Mouse (Mus musculus) CD4-positive, CD25-positive, alpha-beta regulatory T cell, adult 2 months (primary cell): ENCODE data around the gene Fyn.

ENCODE experiments used
- DNase-seq: peaks from one replicate; pipeline ENCODE4 v3.0.0-alpha.2; 2012; ENCODE audit warnings: low read depth, low spot score

Fyn gene

DNA sequence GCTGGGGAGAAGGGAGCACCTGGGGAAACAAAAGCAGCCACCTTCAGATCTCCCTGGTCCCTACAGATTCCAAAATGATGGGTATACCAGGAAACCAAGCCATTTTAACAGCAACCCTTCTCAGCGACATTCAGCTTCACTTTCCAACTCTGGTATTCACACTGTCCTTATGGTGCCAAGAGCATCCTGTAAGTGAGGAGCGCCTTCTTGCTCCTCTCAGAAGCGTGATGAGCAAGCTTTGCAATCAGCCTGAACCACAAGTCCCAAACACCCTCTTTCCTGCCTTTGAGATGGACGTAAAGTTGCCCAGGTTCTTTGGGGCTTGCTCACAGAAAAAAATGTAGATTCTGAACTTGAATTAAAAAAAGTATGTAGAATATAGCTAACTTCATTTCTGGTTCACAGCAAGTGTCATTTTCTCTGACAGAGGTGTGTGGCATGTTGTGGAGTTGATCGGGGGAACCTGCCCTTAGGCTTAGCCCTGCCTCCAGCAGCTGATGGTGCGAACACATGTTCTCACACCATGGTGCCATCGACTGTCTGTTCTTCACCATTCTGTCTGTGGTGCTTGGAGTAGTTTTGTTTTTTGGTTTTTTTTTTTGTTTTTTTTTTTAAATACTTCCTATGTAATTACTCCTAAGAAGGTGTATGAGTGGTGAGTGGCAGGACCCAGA, 102.5 kb downstream of the Fyn start:
- DNase-seq = no peak

DNA sequence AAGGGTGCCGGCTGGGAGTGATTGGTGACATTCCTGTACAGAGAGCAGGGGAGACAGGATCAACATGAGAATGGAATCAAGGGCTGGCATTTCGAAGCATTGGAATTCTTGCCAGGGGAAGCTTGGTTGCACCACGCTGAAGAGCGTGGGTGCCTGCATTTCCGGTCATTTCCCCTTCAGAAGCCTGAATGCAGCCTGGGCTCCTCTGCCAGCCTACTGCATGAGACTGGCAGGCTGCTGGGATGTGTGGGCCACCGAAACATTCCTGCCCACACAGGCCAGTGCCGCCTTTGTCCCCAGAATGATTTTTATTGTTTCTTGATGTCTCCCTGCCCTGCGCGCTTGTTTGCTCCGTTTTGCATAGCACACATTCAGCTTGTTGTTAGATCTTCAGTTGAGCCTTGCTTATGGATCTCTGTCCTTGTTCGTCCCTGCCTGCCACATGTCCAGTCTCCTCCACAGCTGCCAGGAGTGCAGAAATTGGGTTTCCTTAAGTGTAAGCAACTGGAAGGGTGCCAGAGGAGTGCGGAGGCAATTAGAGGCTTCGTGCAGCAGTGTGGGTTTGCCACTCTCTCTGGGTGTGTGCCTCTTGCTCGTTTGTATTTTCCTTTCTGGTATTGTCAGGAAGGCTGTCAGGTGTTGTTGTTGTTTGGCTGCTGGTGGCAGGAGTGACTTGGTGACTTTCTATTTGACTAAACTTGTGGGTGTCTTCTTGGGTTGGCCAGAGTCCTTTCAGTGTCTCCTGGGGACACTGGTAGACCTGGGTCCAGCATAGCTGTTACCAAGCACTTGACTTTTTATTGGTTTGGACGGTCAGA, 103.3 kb downstream of the Fyn start:
- peak; percentile 44 for DNase-seq

- DNase-seq = no peak
Observed at GRCm38 (mm10) chr10:39472923-39473322, 104.3 kb downstream of the Fyn start.

GRCm38 (mm10) chr10:39479361-39479760, 110.7 kb downstream of the Fyn start:
- DNase-seq = peak; percentile 65

DNA sequence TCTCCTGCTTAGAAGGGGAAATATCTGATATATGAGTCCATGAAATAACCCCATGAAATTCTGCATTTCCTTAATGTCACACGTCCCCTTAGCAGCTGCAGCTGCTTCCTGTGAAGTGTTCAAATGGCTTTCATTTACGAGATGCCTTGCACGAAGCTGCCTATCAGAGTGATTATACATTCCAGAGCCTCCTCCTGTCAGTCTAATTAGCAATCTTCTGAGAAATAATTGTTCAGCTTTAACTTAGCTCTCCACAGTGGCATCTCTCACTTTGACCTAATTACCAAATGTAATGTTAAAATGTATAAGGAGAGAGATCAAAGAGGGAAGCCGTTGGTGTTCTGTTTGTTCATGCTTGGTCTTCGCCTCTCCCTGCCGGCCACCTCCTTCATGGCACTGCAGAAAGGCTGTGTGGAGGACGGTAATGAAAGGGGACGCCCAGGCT, 115.7 kb downstream of the Fyn start:
- peak; percentile 48 for DNase-seq

- no peak for DNase-seq
Observed at GRCm38 (mm10) chr10:39484892-39485291, 116.2 kb downstream of the Fyn start.

GRCm38 (mm10) chr10:39485939-39486338, 117.3 kb downstream of the Fyn start:
- DNase-seq = no peak

DNA sequence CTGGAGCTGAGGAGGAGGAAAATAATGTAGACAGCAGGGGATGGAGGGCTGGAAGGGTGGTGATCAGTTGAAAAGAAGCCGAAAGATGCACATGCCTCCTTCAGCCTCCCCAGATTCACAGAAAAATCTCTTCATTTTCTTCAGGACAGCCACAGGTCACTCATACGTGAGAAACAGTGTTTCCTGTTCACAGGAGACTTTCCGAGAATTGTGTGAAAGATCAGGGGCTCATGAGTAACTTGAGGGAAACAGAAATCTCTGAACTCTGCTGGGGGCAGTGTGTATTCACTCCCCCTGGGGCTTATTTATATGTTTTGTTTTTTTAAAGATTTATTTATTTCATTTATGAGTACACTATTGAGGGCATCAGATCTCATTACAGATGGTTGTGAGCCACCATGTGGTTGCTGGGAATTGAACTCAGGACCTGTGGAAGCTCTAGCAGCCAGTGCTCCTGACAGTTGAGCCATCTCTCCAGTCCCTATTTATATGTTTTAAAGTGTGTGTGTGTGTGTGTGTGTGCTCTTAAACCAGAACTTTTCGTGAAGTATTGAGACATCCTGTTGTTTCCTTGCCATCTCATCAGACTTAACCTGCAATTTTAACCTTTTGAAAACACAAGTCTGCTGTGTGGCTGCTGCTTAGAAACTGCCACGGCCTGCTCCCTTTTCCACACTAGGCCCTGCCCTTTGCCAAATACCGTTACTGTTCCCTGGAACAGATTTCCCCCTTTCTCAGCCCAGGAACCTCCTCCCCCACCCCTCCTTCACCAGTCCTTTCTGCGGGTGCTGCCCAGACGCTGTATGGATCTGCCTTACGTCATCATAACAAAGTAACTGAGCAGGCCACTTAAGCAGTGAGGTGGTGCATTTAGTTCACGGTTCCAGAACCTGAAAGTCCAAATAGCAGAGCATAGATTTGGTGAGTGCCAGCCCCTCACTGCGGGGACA, 118.1 kb downstream of the Fyn start:
- DNase-seq = peak; percentile 49

DNA sequence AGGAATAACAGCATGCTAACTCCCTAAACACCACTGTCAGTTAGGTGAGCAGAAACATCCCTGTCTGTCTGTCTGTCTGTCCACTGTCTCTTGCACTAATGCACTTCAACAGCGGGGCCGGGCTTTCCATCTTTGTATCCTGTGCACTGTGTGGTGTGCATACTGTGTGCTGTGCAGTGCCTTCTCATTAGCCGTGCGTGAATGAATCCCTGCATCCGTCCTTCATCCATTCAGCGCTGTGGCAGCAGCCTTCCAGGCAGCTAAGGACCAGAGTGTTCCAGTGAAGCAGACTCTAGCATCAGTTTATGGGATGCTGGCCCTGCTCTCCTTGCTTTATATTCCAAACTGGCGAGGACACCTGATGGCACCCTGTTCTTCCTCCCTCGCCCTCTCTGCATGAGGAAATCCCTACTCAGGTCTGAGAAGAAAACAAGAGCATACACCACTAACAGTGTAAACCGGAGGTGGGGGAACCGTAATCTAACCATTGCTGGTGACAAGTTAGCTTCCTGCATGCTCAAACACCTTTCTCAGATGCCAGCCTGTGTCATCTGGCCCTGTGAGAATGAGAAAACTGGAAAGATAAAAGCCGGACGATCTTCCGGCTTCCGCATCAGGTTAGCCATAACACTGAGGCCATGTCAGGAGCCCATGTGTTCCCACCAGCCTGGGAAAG, 119.2 kb downstream of the Fyn start:
- DNase-seq = peak; percentile 61

DNA sequence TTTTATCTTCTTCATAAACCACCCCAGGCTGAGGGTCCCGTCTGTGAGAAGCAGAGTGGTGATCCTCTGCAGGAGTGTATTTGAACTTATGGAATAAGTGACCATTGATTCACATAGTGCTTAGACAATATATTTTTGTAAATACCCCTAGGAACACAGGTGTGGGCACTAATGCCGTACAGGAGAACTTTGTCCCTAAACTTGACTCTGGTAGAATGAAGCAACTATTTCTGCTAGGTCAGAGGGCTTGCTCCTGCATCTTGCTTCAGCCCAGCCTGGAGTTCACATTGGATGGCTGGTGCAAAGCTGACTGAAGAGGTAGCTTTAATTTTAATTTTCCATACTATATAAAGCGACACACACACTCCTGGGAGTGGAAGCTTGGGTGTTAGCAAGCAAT, 119.9 kb downstream of the Fyn start:
- DNase-seq = no peak

DNA sequence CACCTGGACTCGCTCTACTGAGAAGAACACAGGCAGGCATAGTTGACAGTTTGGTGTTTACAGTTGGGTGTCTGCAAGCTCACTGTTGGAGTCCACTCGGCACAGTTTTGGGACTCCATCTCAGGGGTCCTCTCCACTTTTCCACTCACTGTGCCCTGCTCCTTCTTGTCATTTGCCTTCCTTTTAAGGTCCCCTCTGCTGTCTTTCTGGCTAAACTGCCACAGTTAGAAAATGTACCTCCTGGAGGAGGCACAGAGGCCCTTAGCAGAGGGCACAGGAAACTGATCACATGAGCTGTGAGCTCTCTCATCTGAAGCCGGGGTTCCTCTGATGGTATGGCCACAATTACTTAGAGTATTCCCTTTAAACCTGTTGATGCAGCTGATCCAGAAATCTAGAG, 120.3 kb downstream of the Fyn start:
- peak; percentile 61 for DNase-seq

DNA sequence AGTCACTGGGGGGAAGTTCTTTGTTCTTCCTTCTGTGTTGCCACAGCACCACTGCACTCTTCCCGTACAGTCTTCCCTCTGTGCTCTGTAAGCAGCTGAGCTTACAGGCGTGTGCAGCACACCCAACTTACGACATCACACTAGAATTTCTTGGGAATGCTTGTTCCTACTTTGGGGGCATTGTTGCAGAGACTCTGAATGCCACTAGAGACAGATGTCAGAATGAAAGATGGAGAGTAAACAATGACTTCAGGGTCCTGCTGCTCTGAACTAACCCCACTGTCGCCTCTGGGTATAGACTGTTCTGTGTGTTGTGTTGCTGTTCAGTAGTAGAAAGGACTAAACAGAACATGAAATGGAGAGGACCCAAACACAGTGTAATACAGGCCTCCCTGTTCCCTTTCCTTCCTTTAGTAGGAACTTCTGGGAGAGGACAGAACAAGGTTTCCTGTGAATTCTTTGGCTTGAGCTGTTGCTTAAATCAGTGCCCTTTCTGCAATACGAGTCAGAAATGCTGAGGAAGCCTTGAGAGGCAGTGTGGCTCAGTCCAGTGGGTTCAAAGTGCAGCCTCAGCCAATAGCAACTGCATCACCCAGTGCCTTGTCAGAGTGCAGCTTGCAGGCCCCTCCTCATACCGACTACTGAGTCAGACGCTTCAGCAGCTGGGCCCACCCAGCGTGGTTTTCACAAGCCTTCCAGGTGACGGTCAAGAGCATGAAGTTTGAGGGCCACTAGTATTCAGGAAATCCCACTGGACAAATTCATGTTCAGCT, 121.9 kb downstream of the Fyn start:
- no peak for DNase-seq

DNA sequence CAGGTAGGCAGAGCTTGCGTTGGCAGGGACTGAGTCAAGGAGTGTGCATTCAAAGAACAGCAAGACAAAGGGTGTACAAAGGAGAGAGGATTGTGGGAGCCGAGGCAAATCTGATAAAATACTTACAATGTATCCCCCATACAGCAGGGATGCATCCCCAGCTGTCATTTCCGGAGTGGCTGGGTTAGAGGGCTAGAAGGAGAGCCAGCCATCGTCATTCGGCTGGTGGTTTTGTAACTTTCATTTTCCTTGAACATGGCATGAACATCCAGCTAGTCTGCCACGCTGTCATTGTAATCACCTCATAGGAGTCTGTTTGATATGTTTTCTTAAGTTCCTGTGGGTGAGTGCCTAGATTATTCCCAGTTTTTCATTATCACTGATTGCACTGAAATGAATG, 123.5 kb downstream of the Fyn start:
- DNase-seq = peak; percentile 51

- DNase-seq = no peak
Observed at GRCm38 (mm10) chr10:39493007-39493406, 124.4 kb downstream of the Fyn start.

DNA sequence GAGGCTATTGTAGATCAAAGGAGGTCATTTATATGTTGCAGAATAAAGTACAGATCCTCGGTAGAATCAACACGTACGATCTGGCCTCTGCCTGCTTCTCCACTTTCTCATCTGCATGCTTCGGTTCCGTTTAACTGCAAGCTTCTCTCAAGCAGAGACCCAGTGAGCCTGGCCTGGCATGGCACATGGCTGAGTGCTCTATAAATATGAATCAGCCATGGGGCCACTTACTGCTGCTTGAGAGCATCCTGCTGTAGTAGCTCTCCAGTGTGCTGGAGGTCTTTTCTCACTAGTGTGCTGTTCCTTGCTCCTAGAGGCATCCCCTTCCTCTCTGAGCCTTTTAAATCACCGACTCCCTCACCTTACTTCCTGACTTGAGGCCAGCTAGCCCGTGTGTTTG, 130.0 kb downstream of the Fyn start:
- no peak for DNase-seq

DNA sequence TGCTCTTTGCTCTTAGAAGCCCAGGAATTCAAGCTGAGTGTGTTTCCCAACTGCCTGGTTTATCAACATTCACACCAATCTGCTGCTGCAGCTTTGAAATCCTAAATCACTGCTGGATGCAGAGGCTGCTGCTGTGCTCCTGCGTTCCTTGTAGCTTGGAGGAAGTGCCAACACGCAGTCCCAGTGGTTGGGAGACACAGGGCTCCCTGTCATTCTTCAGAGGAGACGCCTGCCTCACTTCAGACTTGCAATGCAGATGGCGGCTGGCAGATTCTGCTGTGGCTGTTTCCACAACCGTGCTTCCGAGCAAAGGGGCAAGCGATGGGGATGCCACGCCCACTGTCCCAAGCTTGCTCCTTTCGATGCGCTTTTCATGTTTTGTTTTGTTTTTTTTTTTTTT, 132.9 kb downstream of the Fyn start:
- DNase-seq = no peak

- DNase-seq = peak; percentile 53
Observed at GRCm38 (mm10) chr10:39501977-39502706, 133.5 kb downstream of the Fyn start.

DNA sequence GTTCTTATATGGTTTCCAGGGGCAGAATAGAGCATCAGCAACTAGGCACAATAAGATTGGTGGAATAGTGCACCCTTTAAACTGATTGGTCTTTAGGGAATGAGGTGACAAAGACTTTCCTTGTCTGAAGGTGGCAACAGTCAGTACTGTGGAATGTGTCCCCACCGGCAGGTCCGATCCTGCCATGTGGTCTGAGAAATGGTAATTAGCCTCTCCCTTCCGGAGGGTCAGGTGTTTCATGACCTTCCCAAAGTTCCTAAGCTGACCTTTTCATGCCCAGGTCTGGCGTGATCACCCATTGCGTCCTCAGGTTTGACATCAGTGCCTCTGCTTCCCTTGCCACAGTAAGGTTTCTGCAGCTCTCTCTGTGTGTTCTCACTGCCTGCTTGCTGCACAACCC, 134.7 kb downstream of the Fyn start:
- no peak for DNase-seq

- DNase-seq = no peak
Observed at GRCm38 (mm10) chr10:39505007-39505406, 136.4 kb downstream of the Fyn start.

DNA sequence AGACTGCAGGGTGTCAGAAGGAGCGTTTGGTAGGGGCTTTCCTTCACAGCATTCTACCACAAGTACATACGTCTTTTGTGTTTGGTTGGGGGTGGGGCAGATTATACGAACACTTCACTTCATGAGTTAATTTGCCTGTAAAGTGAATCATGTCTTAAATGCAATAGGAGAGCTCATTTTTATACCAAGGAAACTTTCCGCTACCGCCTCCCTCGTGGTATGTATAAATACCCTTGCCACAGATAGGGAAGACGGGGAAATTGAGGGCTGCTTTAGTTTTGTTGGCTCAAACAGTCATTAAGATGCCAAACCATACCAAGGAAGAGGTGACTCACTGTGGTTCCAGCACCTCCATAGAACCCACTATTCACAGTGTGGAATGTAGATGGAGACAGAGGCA, 137.0 kb downstream of the Fyn start:
- no peak for DNase-seq
